Mouse (Mus musculus) ES-Bruce4 (cell line): Measurements from ENCODE around the gene Plekha6.

ENCODE experiments used
- CTCF ChIP-seq: IDR thresholded peaks from one replicate; pipeline ENCODE4 v1.8.1; 2011; ENCODE audit warnings: low read depth, low read length
- EP300 ChIP-seq: IDR thresholded peaks from 2 replicates; pipeline ENCODE4 v1.6.1; 2011; ENCODE audit warnings: low read depth, low read length; ENCODE audit not compliant: insufficient read depth

DNA sequence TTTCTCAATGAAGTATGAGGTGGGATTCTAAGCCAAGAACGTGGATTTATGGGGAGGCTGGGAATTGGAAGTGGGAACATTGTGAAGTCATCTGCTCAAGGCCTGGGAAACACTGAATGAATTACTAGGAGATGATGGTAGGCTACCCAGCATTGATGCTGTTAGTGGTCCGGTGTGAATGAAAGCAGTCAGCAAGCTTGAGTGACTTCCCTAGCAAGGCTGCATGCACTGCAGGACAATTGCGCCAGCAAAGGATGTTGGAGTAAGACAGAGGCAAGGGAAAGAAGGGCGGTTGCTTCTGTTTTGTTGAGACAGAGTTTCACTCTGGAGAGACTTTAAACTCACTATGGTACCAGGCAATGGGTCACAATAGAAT is 37.7 kb upstream of the Plekha6 start:
- no peak for TF ChIP-seq CTCF
- no peak for TF ChIP-seq EP300
